Mouse (Mus musculus) embryonic stem cell, embryonic (primary cell): Measurements from ENCODE around the gene Naif1.

Experiments
- CTCF ChIA-PET, 4 experiments: fragments of 300-600 bp in 2 of 4; fragments of 350-600 bp in 2 of 4; sonication (Branson Sonifier 250); formaldehyde crosslinking; loops; one replicate each; lab custom pipeline; 2022; ENCODE audit warnings: inconsistent platforms in 2 of 4; lab: Charles Lee
- POLR2A ChIA-PET, 4 experiments: fragments of 300-600 bp in 2 of 4; fragments of 350-600 bp in 2 of 4; sonication (Branson Sonifier 250); formaldehyde crosslinking; loops; one replicate each; lab custom pipeline; 2022; ENCODE audit warnings: antibody characterized with exemption in 4 of 4, inconsistent platforms in 1 of 4; lab: Charles Lee

Naif1 gene

DNA sequence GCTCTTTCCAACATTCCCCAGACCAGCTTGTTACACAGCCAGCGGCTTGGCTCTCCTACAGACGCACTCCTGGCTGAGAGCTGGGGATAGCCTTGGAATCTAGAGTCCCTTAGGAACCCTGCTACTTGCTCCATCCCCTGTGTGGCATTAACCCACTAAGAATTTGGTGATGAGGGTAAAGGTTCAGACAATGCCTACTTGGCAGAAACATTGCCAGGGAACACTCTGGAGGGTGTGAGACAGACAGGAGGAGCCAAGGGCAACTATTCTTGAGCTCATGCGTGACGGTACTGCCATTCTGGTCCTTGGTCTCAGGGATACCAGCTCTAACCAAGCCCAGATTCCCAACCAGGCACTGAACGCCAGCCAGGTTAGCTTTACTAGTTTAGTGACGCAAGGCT, 28.4 kb upstream of the Naif1 start:
- CTCF ChIA-PET, result interaction anchor here (0.5 to 2.6 kb wide), 7 partner anchors 17 to 740 kb away, joined by 3 to 11 read pairs (median 5); no protein-coding TSS in a partner anchor
- POLR2A ChIA-PET, result interaction anchor here in 1 of 4 experiments (1.2 kb wide), 2 partner anchors 61 kb away, joined by 3 read pairs; no protein-coding TSS in a partner anchor

DNA sequence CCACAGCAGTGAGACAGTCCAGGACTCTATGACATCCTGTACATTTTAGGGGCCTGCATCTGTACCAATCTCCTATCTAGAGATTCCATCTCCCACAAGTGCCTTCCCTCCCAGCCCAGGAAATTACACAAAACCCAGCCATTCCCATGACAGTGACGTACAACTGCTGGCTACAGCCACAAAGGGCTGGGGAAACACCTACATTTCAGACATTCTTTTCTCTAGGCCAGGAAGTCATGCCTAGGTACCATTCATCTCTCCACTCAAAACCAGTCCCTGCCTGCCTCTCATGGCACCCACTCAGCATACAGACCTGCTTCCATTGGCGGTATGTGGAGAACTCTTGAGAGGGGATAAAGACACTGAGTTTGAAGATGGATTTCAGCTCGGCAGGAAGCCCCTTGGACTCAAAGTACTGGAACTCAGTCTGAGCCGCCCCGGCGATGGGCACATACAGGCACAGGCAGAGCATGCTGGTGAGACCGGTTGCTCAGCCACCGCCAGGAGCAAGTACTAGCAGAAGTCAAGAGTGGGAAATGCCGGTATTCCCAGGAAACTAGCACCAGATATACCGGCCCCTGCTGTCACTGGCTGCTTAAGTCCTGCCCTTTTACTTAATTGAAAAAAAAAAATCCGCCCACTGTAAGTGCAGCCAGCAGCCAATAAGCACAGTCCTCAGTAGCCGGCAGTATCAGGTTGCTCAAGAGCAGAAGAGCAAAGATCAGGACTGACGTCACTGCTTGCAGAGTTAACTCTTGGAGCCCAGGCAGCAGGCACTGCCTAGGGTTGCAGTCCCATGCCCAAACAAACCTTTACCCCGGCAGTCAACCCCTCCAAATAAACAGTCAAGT, 26.6 kb upstream of the Naif1 start:
- ChIA-PET POLR2A (interaction anchor here in 1 of 4 experiments (0.7 to 1.5 kb wide), 2 partner anchors 12 to 28 kb away, joined by 3 to 4 read pairs; partner anchors contain the start of gene Slc25a25), CTCF (interaction anchor here in 1 of 4 experiments (0.6 kb wide), 1 partner anchor 32 kb away, joined by 3 read pairs; no protein-coding TSS in a partner anchor)

DNA sequence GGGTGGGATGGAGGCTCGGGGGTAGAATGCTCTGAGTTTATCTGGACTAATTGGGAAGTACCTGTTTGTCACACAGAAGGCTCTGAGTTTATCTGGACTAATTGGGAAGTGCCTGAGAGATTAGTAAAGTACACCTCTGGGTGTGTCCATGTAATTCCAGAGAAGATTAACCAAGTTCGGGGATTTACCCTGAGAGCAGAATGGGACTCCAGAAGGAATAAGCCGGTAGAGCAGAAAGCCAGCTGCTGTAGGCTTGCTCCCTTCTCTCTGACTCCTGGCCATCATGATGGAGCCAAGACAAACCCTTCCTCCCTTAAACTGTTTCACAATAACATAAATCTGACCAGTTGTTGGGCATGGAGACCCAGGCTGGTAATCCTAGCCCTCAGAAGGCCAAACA, 25.5 kb upstream of the Naif1 start:
- CTCF ChIA-PET, result no interaction called here
- POLR2A ChIA-PET, result interaction anchor here in 1 of 4 experiments (1.4 to 1.5 kb wide), 2 partner anchors 13 to 28 kb away, joined by 3 to 4 read pairs; no protein-coding TSS in a partner anchor

DNA sequence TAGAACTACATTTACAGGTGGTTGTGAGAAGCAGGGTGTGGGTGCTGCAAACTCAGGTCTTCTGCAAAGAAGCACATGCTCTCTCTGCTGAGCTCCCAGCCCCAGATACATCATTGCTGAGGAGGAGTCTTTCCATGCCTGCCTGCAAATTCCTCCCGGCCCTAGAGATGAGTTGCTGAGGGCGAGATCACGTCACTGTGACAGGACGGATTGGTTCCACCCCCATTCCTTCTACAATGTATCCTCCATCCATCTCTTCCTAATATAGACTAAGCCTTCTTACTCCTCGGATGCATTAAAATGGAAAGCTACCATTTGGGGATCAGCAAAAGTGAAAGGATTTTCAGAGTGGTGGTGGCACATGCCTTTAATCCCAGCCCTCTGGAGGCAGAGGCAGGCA, 24.7 kb upstream of the Naif1 start:
- CTCF ChIA-PET, result interaction anchor here in 1 of 4 experiments (0.6 kb wide), 1 partner anchor 20 kb away, joined by 3 read pairs; no protein-coding TSS in a partner anchor
- POLR2A ChIA-PET, result interaction anchor here in 2 of 4 experiments (0.7 to 1.5 kb wide), 3 partner anchors 14 to 65 kb away, joined by 3 to 4 read pairs (median 3); no protein-coding TSS in a partner anchor

DNA sequence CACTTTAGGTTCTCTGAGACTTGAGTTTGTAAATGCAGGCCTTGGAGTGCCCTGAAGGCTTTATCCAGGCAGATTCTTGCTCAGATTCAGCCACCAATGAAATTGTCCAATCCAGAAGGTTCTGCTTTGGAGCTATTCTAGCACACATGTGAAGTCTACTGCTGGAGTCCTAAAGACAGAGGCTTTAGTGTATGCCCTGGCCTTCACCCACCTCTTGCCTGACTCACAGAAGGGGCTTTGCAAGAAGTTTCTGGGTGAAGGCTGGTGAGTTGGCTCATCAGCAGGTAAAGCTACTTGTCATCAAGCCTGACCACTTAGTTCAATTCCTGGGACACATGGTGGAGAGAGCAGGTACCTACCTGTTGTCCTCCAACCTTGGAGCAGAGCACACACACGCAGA, 24.1 kb upstream of the Naif1 start:
- ChIA-PET POLR2A (interaction anchor here in 1 of 4 experiments (1.4 kb wide), 1 partner anchor 27 kb away, joined by 3 read pairs; no protein-coding TSS in a partner anchor), CTCF (interaction anchor here in 1 of 4 experiments (0.6 kb wide), 1 partner anchor 19 kb away, joined by 3 read pairs; no protein-coding TSS in a partner anchor)

DNA sequence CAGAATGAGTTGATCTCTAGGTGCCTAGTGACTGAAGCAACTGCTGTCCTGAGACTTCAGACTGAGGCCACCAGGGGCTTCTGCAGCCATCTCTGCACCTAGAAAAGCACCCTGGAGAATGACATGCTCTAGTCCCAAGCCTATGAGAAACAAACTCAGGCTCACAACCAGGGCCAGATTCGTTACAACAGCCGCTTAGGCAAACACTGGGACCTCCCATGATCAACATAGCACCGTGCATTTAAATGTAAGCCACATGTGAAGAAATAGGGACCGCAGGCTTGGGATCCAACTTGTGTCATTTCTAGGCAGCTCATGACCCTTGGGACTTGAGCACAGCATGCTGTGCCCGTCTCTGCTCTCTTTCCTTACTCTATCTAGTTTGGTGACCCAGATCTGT, 22.5 kb upstream of the Naif1 start:
- ChIA-PET CTCF (interaction anchor here in 1 of 4 experiments (0.8 kb wide), 1 partner anchor 23 kb away, joined by 3 read pairs; no protein-coding TSS in a partner anchor), POLR2A (no interaction called here)

DNA sequence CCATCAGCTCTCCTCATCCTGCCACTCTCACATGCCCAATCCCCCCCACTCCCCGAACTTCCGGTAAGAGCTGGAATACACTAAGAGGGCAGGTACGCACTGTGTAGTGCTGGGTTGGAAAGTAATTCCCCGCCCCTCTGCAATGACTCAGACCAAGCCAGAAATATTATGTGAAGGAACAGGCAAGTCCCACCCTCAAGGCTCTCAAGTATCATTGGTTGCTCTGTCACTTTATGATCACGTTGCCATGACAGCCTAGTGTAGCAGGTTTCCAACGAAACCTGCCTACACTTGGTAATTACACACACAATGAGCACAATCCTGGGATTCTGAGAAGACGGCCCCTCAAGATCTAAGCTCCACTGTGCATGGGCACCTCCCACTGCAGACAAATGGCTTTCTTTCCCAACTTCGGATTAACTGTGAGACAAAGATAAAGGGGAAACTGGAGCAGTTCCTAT, 22.0 kb upstream of the Naif1 start:
- ChIA-PET POLR2A (interaction anchor here in 2 of 4 experiments (0.7 to 1.7 kb wide), 8 partner anchors 9 to 112 kb away, joined by 3 to 4 read pairs (median 3); no protein-coding TSS in a partner anchor), CTCF (interaction anchor here in 3 of 4 experiments (0.8 to 2.0 kb wide), 5 partner anchors 9 to 24 kb away, joined by 3 to 10 read pairs (median 5); no protein-coding TSS in a partner anchor)

DNA sequence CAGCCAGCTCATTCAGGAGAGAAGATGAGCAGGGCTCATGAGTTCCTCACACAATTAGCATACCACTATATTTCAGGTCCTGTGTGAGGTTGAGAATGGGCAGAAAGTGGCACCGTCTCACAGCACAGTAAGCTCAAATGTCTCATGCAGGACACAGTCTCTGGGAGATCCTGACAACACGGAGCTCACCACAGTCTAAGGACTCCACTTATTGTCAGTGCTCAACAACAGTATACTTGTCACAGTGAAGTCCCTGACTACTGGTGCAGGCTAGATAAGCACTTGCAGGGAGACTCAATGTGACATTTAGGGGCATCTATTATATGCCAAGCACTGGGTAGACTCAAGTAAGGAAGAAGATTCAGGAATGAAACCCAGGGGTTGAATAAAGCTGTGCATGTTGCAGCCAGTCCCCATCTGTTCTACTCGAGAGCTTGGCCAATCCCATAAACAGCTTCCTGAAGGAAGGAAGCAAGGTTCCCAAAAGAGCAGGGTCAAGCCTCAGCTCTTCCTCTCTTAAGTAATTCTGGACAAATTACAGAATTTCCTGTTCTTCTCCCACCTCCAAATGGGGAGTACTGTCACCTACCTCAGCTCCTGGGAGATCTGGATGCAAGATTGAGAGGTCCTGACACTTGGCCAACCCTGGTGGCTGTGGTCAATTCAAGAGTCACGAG, 20.9 kb upstream of the Naif1 start:
- POLR2A ChIA-PET, result interaction anchor here in 3 of 4 experiments (0.7 to 1.7 kb wide), 9 partner anchors 10 to 113 kb away, joined by 3 to 4 read pairs (median 3); no protein-coding TSS in a partner anchor
- CTCF ChIA-PET, result interaction anchor here in 3 of 4 experiments (0.6 to 2.0 kb wide), 8 partner anchors 8 to 1959 kb away, joined by 3 to 10 read pairs (median 4); no protein-coding TSS in a partner anchor

DNA sequence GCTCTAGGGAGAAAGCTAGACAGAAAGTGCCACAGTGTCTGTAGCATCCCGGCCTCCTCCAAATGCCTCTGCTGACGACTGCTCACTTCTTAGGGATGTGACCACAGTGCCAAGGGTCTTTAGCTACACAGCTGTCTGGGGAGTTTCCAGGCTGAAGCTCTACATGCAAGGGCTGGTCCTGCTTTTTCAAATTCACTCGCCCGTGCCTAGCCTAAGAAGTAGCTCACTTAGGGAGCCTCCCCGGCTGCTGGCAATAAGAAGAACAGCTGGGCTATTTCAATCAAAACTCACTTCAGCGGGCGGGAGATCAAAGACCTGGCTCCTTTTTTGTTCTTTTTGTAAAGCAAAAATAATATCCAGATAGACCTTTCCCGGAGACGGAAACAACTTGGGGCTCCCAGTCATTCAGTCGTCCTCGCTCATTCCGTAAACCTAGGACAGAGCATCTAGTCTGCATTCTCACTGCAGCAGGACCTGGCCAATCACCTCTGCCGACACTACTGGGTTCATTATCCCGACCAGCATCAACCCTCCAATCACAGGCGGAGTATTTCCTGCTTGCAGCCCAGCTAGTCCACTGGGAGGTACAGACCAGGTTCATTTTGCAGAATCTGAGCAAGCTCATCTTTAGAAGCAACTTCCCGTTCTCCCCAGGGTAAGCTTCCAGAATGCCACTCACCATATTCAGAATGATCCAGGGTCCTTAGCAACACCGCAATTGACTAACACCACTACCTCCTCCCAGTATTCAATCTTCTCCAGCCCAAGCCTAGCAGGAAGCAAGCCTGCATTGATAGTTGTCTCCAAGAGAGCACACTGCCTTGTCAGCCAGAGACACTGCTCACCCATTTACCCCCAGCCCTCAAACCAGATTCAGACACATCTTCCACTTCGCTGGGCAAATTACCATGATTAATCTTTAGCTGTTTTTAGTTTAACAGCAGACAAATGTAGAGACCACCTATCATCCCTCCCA, 19.3 kb upstream of the Naif1 start:
- POLR2A ChIA-PET, result interaction anchor here in 3 of 4 experiments (0.6 to 1.7 kb wide), 19 partner anchors 9 to 626 kb away, joined by 3 to 7 read pairs (median 3); partner anchors contain the start of genes Slc25a25 (in 2 of the 3), Fam102a (in 1 of the 3) and Naif1 (in 1 of the 3)
- CTCF ChIA-PET, result interaction anchor here (0.6 to 3.0 kb wide), 10 partner anchors 21 to 535 kb away, joined by 3 to 14 read pairs (median 4); no protein-coding TSS in a partner anchor

DNA sequence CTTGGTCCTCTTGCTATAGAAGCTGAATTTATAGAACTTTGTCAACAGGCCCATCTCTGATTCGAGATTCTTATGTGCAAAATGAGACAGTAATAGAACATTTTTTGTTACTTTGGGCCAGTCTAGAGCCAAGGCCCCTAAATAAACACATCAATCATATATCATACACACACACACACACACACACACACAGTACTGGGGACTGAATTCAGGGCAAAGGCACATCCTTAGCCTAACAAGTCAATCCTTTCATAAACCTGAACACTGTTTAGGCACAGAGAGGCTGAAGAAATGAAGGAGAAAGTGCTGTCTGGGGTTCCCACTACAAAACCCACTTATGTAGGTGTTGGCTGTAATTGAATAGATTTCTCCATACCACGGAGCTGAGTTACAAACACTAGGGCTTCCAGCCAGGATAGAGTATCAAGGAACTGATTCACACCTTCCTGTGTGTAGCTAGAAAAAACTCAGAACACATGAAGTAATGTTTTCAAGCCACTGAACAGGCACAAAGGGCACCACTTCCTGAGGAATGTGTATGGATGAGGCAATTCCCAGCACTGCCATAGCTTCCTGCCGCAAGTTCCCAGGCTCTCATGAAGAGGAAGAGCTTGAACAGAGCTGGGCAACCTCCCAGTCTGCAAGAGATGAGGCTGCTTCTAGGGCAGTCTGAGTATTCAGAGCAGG, 13.4 kb upstream of the Naif1 start:
- CTCF ChIA-PET, result interaction anchor here (0.7 to 2.9 kb wide), 9 partner anchors 8 to 303 kb away, joined by 3 to 13 read pairs (median 5); no protein-coding TSS in a partner anchor
- POLR2A ChIA-PET, result interaction anchor here in 2 of 4 experiments (0.8 to 4.2 kb wide), 5 partner anchors 8 to 290 kb away, joined by 3 to 19 read pairs (median 4); partner anchors contain the start of genes Slc25a25 (in 2 of the 2) and Naif1 (in 1 of the 2)

DNA sequence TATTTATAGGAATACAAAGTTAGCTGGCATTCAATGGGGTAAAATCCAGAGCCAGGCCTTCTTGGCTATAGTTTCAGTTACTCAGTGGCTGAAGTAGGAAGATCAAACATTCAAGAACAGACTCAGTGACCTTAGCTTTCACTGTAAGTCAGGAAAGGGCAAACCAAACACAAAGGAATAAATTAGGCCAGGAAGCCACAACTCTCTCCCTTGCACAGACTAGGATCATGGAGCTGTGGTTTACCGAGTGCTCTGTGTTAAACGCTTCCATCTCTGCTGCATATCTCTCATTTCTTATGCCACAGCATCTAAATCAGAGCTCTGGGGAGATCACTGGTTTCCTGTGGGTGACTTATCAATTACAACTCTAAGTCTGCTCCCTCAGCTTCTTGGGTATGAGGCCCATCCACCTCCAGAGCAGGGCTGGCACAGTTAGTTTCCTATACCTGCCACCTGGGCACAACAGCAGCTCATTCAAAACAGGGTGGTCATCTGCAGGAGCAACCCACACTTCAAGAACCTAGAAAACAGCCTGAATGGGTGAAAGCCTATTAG, 12.6 kb upstream of the Naif1 start:
- ChIA-PET CTCF (interaction anchor here (0.6 to 2.9 kb wide), 15 partner anchors 9 to 821 kb away, joined by 3 to 13 read pairs (median 5); partner anchors contain the start of gene Slc25a25 (in 1 of the 4)), POLR2A (interaction anchor here in 2 of 4 experiments (0.8 to 4.2 kb wide), 5 partner anchors 9 to 290 kb away, joined by 3 to 19 read pairs (median 4); partner anchors contain the start of genes Slc25a25 (in 2 of the 2), Naif1 (in 1 of the 2) and Swi5 (in 1 of the 2))

DNA sequence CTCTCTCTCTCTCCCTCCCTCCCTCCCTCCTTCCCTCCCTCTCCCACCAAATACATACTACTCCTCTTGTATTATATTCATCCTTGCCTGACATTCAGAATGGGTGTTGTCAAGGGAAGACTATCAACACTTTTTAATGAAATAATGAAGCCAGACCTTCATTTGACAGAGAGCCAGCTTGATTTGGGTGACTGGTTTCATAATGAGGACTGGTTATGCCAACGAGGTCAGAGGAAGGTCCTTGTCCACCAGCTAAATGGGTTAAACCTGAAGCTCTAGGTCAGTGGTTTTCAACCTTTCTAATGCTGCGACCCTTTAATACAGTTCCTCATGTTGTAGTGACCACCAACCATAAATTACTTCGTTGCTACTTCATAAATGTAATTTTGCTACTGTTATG, 11.5 kb upstream of the Naif1 start:
- CTCF ChIA-PET, result interaction anchor here (0.6 to 2.9 kb wide), 15 partner anchors 9 to 563 kb away, joined by 3 to 13 read pairs (median 4); partner anchors contain the start of gene Slc25a25 (in 1 of the 4)
- POLR2A ChIA-PET, result interaction anchor here in 2 of 4 experiments (1.3 to 4.2 kb wide), 4 partner anchors 8 to 13 kb away, joined by 3 to 19 read pairs (median 7); partner anchors contain the start of genes Slc25a25 (in 2 of the 2) and Naif1 (in 1 of the 2)

DNA sequence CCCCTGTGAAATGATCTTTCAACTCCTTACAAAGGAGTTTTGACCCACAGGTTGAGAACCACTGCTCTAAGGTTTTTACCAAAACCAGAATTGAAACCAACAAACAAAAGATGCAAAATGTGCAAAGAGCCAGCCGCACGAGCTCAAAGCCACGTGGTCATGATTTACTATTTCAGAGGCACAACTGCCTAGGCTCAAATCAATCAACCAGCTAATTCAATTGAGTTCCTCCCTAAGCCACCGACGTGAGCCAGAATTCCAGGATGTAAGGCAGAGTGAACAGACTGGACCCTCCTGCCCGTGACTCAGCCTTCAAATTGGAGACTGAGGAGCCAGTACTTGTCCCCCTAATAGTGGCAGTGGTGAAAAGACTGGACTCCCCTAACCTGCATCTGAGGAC, 11.1 kb upstream of the Naif1 start:
- ChIA-PET CTCF (interaction anchor here (0.6 to 2.9 kb wide), 10 partner anchors 9 to 47 kb away, joined by 3 to 13 read pairs (median 4); partner anchors contain the start of gene Slc25a25 (in 1 of the 4)), POLR2A (interaction anchor here in 2 of 4 experiments (1.3 to 4.2 kb wide), 4 partner anchors 8 to 12 kb away, joined by 3 to 19 read pairs (median 7); partner anchors contain the start of genes Slc25a25 (in 2 of the 2) and Naif1 (in 1 of the 2))

DNA sequence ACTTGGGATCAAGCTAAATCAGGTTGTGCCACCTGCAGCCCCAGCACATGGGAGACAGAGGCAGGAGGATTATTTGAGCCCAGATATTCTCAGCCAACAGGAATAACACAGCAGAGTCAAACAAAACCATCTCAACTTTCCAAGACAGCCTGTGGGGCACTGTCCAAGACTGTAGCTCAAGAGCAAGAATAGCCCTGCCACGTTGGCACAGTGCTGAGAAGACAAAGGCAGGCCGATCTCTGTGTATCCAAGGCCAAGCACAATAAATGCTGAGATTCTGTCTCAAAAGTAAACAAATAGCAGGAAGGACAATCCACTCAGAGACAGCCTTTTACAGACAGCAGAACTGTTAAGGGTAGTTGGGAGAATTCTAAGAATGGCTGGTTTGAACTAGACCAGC, 10.1 kb upstream of the Naif1 start:
- CTCF ChIA-PET, result interaction anchor here in 2 of 4 experiments (0.6 to 1.0 kb wide), 2 partner anchors 18 to 258 kb away, joined by 3 read pairs; no protein-coding TSS in a partner anchor
- POLR2A ChIA-PET, result interaction anchor here in 2 of 4 experiments (1.3 to 4.2 kb wide), 3 partner anchors 9 to 11 kb away, joined by 4 to 19 read pairs (median 6); partner anchors contain the start of genes Slc25a25 (in 2 of the 2) and Naif1 (in 1 of the 2)

DNA sequence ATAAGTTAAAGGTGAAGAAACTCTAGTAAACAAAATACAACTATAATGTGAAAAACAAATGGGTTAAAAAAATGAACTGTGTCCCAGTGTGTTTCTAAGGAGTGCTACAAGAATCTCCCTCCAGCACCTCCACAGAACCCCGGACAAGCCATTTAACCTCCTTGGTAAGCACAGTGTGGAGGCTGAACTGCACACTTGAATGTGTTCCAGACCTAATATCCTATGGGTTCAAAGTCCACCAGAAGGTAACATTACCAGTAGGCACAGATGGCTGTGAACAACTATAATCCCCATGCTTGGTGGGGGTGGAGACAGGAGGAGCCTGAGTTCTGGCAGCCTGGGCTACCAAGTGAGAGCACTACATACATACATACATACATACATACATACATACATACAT, 9.6 kb upstream of the Naif1 start:
- ChIA-PET CTCF (no interaction called here), POLR2A (interaction anchor here in 2 of 4 experiments (1.3 to 4.2 kb wide), 3 partner anchors 9 to 11 kb away, joined by 4 to 19 read pairs (median 6); partner anchors contain the start of genes Slc25a25 (in 2 of the 2) and Naif1 (in 1 of the 2))
